Mouse (Mus musculus): ENCODE data around the gene Suclg1.

DNA sequence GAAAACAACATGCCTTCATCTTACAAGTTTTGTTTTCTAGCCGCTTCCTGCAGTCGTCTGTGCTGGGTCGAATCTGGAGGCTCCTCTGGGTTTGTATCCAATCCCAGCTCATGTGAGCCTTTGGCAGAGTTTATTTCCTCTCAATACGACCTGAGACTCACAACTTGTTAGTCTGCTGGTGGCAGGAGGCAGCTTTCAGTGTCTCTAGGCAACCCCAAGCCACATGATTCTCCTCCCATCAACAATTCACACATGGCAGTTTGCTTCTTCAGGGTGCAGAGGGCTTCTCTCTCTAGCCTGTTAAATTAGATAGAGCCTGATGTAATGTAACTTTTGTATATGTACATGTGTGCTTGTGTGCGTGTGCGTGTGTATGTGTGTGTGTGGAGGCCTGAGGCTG lies 58.7 kb downstream of the Suclg1 start:
- no peak for TF ChIP-seq CTCF (IDR thresholded peaks at IDR 0.05; ENCODE audit: low read depth)
- TF ChIP-seq EP300 (IDR thresholded peaks at IDR 0.05; ENCODE audit: low read depth) = no peak
